Mouse (Mus musculus): ENCODE measurements at regions not wholly inside any gene's neighbourhood (a gene's known extent, or its start where the extent isn't known, plus 50 kb on each side); places are given as distances from the start of the nearest gene placed in this dataset.

DNA sequence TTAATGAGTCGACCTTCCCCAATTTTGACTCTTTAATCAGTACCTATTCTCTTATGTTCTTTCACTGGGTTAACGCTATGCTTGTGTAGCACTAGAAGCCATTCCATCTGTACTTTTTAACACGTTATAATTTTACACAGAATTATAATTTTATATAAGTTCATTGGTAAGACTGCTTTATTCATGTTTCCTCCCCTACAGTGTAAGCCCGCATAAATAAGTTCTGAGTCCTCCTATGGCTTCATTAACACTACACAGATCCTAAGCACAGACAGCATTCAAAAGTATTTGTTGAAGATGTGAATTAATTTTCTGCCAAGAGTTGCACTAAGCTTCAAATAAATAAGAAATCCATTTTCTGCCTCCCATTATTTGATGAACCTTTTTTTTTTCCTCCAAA is 176.1 kb upstream of the Usp25 start:
- in situ Hi-C loops (cut with MboI, MseI): loop anchor here in 1 of 2 experiments (25.0 kb wide), 1 partner anchor 1025 kb away; no protein-coding TSS in a partner anchor

DNA sequence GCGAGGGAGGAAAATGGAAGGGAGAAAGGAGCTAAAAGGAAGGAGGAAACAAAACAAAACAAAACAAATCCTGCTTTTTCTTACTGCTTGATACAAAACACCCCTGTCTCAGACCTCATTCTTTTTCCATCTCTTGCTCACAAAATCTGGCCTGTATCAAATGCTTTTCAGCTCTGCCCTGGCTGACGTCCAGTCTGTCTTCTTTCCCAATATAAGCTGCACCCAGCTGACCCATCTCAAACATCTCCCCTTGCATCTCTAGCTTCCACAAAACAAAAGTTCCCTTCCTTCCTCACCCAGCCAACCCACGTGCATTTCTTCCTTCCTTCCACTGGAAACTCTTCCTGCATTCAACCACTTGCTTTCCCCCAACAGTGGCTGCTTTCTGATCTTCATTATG is 183.1 kb upstream of the Usp25 start:
- in situ Hi-C loops (cut with MboI, MseI): loop anchor here in 1 of 2 experiments (25.0 kb wide), 1 partner anchor 1032 kb away; no protein-coding TSS in a partner anchor

DNA sequence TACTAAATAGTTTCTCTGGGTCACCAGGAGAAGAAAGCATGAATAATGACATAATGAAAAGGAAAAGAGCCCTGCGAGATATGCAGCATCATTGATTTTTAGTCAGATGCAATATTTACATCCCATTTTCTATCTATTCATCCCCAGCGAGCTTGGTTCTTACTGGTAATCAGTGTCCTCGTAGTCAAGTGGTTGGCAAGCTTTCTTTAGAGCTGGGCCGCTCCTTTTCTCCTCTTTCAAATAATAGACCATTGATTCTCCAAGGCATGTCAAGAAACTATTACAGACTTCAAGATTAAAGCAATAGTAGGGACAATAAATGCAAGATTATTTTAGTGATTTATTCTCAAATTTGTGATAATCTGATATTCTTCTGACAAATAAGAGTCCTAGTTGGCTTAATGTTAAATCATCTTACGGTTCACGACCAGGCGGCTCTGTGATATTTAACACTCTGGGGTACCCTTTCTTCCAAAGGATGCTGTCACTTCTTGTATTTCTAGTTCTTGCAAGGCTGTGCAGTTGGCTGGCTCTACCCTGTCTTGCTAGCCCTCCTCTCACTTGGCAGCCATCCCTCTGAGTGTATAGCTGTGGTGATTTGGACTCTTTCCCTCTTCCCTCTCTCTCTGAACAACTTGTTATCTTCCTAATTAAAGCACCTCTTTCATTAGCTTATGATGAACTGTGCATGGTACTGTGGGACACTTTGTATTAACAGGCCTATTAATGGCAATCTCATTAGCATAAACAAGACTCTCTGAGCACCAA is 185.6 kb upstream of the Usp25 start:
- in situ Hi-C loops (cut with MboI, MseI): loop anchor here in 1 of 2 experiments (25.0 kb wide), 1 partner anchor 1034 kb away; no protein-coding TSS in a partner anchor

DNA sequence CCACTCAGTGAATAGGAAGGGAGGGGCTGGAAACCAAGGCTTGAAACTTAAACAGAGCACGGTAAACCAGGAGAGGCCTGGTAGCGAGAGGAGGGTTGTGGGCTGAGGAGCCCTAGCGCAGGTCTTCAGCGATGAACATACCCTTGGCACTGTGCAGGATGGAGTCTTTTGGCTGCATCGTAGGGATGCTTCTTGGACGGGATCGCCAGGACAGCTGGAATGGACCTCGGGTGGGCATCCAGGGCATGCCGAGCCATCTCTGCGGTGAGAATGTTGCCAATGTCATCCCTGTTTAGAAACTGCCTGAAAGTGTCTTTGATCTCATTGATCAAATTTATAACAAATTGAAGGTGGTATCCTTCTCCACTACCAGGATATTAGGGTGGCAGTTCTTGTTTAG is 192.2 kb upstream of the Usp25 start:
- in situ Hi-C loops (cut with MboI, MseI): no loop called here

DNA sequence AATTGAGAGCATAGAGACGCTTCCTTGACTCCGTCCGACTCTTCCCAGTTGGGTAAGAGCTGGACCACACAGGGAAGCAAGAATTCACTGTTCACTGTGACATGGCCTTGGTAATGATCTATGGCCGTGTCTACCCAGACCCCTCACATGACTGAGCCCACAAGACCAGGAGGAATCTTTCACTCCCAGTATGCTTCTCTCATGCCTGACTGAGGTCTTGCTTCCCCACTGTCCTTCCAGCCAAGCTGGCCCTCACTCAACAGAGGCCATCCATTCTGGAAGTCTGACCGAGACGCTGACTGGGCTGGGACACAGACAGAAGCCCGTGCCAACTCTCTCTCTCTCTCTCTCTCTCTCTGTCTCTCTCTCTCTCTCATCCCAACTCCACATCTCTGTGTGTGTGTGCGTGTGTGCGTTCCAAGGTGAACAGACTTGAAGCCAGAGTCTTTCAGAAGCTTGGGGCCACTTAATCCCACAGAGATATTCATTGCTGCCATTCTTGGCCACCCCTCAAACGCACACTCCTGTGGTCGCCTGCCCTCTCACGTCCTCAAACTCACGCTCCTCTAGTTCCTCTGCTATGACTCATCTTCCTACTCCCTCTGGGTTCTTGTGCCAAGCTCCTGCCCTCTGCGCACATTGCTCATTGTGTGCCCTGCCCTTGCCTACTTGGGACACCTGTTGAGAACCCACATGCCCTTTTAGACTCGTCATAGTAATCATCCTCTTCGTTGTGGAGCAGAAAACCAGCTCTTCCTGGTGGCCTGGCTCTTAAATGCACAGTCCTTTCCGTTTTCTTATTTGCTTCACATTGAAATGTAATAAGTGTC is 197.2 kb upstream of the Usp25 start:
- in situ Hi-C loops (cut with MboI, MseI): no loop called here

DNA sequence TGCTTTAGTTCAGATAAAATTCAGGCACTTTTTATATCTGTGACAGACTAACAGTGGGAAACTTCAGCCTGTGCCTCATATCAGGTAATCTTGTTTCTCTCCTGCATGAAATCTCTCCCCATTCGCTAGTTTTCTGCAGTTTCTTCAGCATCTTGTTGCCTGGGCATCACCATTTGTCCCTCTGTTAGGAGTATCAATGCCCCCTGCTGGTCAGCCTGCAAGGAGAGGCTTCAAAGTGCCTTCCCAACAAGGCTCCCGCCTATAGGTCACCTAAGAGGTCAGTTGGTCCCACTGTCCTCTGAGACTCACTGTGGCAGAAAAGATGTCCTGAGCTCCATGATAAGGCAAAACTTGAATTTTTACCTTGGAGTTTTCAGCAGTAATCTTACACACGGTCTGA is 209.8 kb upstream of the Usp25 start:
- in situ Hi-C loops (cut with MboI, MseI): loop anchor here in 1 of 2 experiments (5.0 kb wide), 1 partner anchor 51 kb away; no protein-coding TSS in a partner anchor

DNA sequence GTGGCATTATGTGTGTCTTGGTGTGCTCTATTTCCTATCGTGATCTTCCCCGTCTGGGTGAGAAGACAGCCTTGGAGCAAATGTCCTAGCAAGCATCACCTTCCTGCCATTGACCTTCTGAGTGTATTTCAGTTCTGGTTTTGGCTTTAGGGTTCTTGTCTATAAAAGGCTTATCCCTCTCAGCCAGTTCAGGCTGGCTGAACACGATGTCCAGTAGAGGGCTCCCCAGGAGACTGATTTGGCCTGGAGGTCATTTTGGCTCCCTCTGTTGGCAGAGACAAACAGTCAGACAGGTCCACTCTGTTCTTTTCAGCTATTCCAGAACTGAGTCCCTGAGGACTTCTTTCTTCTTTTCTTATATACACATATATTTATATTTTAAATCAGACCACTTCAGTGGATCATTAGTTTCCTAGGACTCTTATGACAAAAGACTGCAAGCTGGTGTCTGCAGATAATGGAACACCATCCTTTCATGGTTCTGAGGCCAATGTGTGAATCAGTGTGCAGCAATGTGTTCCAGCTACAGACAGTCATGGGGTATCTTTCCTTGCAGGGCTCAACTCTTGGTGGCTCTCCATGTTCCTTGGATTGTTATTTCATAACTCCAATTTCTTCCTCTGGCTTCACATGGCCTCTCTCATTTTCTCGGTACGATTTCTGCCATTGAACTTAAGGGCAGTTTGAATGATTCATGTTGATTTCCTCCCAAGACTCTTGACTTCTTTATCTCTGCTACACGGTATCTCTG is 226.9 kb upstream of the Usp25 start:
- in situ Hi-C loops (cut with MboI, MseI): no loop called here

DNA sequence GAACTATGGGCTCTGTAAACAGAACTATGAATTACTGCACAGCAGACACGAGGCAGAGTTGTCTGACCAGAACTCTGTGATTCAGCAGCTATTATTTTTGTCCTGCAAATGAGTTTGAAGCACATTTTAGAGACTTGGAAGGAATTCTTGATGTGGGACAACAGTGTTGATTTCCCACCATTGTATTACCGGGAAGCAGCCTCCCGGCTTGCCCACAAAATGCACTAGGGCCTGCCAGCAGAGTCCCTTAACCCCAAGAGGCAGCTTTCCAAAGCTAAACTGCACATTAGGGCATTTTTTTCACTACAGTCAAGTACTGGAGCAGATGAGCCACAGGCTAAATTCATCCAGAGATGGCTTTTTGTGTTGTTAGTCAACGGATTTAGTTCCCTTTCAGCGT is 230.8 kb upstream of the Usp25 start:
- in situ Hi-C loops (cut with MboI, MseI): no loop called here

DNA sequence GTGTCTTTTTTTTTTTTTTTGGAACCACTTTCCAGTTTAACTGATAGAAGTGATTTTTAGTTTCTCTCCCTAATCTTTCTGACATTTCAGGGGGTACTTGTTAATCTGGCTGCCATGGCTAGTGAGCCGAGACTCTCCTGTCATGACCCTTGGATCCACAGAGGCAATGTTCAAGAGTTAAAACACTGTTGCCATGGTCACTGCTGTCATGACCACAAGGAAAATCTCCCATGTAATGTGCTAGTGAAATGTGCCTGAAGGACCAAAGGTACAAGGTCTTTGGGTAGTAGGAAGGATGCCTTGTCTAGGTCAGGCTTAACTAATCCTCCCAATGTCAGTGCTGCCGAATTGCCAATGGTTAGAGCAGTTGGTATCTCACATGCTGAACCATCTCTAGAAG is 237.7 kb upstream of the Usp25 start:
- in situ Hi-C loops (cut with MboI, MseI): no loop called here

DNA sequence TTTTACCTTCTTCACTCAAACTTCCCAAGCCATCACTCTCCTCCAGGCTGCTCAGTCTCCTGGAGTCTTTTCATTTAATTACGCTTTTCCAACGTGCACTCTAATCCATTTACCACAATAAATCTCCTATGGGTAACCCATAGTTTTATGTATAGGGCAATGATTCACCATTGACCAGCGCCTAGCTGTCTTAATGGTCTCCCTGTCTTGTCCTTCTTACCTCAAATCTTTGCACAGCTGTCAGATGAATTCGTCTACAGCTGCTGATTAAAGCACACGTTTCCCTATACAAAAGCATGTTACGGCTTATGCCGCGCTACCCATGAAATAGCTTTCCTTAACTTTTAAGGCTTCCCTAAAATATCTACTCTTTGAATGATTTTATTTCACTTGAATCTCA is 239.5 kb upstream of the Usp25 start:
- in situ Hi-C loops (cut with MboI, MseI): no loop called here

DNA sequence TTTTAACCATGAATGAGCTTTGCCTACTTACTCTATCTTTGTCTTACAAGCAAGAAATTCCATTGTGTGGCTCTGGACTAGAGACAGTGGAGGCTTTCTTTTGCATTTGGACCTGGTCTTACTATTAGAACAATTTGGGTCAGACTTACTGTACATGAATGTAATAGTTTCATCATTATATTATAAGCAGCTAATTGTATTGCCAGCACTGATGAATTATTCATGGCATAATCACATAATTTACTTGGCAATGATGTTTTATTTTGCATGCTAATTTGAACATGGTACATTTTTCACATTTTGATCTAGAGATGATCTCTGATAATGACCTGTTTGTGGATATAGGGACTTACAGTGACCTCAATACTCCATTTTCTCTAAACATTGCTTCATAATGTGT is 240.0 kb upstream of the Usp25 start:
- in situ Hi-C loops (cut with MboI, MseI): no loop called here

DNA sequence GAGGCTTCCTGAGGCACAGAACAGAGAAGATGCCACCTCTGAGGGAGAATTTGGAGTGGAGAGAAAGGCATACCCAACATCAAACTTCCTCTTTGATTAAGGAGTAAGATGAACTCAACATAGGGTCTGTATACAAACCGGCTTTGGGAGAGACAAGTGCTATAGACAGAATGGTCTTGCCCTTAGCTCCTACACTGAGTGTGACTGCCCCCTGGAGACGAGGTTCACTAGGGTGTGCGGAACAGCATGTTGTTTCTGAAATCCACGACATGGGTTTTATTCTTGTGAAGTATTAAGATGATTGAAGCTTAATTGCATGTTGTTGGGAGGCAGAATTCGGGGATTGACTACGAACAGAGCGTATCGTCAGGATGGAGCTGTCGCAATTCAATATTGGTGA is 244.9 kb upstream of the Usp25 start:
- in situ Hi-C loops (cut with MboI, MseI): loop anchor here in 1 of 2 experiments (10.0 kb wide), 1 partner anchor 394 kb away; the partner anchor contains the start of gene Nrip1

DNA sequence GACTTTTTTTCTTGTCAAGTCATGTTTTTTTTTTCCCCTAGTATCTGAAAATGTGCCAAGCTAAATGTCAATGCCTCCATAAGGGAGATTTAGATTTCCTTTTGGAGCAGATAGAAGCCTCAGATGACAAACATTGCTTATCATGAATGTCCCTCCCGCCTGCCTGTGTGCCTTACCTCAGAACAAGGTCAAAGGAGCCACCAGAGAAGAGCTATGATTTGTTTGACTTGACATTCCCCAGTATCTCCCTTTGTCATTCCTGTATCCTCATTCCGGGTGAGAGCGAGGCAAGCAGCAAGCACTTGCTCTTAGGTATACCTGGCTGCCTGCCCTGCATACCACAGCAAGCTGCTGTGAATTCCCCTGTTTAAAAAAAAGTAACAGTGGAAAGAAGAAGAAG is 246.9 kb upstream of the Usp25 start:
- in situ Hi-C loops (cut with MboI, MseI): loop anchor here in 1 of 2 experiments (10.0 kb wide), 1 partner anchor 392 kb away; the partner anchor contains the start of gene Nrip1

DNA sequence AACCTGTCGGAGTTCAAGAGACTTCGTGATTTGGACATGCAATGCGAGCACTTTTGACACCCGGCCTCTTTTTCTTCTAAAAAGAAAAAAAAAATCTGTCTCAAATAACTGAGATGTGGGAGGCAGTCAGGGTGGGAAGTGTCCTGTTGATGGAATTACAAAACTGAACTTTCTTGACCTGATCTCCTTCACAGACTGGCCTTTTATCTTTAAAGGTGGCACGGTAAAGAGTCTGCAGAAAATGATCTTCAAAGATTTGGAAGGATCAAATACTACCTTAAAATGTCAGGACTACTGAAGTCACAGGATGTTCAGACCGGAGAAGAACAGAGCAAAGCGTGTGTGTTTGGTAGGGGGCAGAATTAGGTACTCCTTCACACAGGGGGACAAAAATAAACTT is 248.0 kb upstream of the Usp25 start:
- in situ Hi-C loops (cut with MboI, MseI): loop anchor here in 1 of 2 experiments (10.0 kb wide), 1 partner anchor 391 kb away; the partner anchor contains the start of gene Nrip1

DNA sequence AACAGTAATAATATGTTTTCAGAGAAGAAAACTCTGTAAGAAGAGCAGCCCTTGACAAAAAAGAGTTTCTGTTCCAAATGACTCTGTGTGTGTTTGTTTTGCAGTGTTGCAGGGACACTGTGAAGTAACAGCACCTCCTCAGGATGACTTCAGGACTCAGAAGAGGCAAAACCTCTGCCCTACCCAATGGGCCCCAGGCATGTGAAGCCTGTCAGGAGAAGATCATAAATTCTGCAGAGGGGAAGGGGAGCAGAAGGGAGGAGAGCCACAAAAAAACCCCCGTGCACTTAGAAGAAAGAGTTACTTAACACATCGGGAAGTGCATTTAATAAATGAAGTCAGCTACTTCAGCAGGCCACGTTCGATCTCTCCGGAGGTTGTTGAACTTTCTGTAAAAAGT is 248.5 kb upstream of the Usp25 start:
- in situ Hi-C loops (cut with MboI, MseI): loop anchor here in 1 of 2 experiments (10.0 kb wide), 1 partner anchor 390 kb away; the partner anchor contains the start of gene Nrip1

DNA sequence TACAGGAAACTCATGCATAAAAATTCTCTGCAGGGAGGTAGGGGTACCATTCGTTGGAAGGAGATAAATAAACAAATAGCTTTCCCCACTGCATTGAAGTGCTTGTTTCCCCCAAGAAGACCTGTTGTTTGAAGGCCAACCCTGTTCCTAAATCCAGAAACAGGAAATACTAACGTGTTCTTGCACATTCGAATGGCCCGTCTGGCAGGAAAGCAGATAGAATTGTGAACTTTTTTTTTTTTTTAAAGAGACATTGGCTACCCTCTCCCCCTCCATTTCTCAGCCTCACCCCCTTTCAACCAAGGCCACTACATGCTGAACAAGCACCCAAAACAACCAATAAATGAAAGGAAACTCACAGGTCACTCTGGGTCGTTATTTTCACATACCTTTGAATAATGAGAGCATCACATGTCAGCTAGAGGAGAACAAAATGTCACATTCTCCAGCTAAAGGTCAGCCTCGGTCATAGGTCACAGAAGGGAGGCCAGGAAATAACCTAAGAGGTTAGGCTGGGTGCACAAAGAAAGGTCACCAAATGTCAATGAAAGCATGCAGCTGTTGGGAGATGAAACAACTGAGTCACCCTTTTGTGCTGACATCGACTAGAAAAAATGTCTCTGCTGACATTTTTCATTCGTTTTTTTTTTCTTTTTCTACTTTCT is 250.8 kb upstream of the Usp25 start:
- in situ Hi-C loops (cut with MboI, MseI): loop anchor here in 1 of 2 experiments (10.0 kb wide), 1 partner anchor 388 kb away; the partner anchor contains the start of gene Nrip1

DNA sequence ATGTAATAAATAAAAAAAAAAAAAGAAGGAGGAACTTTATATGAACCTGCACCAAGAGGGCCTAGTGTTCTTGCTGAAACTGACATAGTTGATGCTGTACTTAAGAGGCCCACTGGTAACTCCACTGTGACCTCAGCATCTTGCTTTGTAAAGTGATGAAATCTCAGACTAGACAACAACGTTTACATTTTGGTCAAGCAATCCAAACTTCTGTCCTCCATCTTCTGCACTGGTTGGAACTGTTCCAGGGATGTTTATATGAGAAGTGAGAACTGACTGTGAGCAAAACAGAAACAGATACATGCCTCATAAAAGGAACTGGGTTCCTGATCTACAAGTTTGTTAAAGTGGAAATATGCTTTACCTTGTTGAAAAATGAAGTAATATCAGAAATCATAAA is 251.7 kb upstream of the Usp25 start:
- in situ Hi-C loops (cut with MboI, MseI): loop anchor here in 1 of 2 experiments (10.0 kb wide), 1 partner anchor 387 kb away; the partner anchor contains the start of gene Nrip1

DNA sequence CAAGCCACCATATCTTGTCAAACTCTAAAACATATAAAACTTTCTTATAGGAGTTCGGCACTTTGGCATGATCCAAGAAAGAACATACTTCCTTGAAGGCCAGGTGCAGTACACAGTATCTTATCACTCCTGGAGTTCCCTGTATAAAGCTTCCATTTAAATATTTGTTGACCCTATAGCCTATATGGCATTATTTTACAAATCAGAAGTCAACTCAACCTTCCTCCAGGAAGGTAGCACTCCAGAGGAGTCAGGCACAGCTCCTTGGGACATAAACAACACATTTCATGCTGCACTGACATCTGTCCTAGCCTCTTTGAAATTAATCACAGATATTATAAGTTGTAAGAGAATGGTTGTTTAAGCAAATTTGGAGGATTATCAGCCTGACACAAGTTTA is 252.5 kb upstream of the Usp25 start:
- in situ Hi-C loops (cut with MboI, MseI): loop anchor here in 1 of 2 experiments (10.0 kb wide), 1 partner anchor 386 kb away; the partner anchor contains the start of gene Nrip1

DNA sequence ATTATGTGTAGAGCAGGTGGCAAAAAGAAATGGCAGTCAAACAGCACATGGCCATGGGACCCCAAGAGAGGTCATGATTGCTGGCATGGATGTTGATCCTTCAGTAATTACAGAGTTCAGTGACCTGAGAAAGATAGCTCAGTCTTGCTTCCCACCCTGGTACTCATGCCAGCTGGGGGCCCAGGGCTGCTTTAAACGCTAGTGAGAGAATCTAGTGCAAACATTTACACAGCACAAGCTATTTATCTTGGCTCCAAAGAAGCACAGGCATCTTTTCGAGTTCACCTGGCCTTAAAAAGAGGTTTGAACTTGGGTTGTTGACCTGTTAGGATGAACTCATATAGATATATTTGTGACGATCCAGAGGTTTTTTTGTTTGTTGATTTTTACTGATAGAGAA is 258.6 kb upstream of the Usp25 start:
- in situ Hi-C loops (cut with MboI, MseI): loop anchor here in 1 of 2 experiments (5.0 kb wide), 2 partner anchors 47 to 188 kb away; no protein-coding TSS in a partner anchor

DNA sequence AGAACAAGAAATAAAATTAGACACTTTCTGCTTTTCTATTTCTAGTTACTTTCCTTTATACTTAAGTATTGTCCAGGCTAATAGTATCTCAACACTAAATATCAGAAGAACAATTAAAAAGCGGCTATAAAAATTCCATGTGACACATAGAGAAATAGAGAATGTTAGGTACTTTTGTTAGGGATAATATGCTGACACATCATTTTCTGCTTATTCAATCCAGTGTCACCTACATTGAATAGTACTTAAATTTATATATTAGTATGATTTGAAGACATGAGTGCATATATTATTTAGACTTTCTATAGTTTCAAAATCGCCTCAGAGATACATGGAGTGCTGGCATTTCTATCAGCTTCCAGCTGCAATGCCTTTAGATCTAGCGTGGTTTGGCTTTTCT is 267.1 kb upstream of the Usp25 start:
- in situ Hi-C loops (cut with MboI, MseI): no loop called here

DNA sequence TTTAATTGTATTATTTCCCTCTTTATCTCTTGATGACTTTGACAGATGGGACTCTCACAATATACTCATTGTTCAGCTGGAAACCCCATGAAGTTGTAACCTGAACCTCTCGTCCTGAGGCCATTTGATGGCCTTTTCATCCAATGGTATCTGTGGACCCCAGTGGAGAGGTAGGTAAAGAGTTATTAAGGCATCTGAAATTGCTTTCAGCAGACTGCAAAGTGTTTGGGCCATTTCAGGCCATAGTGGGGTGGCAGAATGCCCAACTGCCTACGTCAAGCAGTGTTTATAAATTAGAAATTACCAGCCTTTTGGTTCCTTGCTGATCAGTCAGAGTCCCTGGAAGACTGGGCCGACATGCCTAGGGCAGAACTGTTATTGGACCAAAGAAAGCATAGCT is 272.4 kb upstream of the Usp25 start:
- in situ Hi-C loops (cut with MboI, MseI): no loop called here
